Mouse (Mus musculus) liver, embryonic 14.5 days (tissue): ENCODE measurements at regions not wholly inside any gene's neighbourhood (a gene's known extent, or its start where the extent isn't known, plus 50 kb on each side); places are given as distances from the start of the nearest gene placed in this dataset.

Source experiments
- ATAC-seq: fragments of 200-750 bp; cut with Nextera tagmentation; 2 replicates; pipeline ENCODE4 v1.8.0; 2017; ENCODE audit warnings: moderate number of reproducible peaks, mild to moderate bottlenecking, moderate library complexity; ENCODE audit not compliant: insufficient read depth
- DNase-seq, 3 experiments: peaks; one replicate each; pipeline ENCODE4 v3.0.0-alpha.2; 2012 to 2013; ENCODE audit warnings: low read depth in 3 of 3, low spot score in 3 of 3
- H3K27ac ChIP-seq: fragments of 300-500 bp; sonication (generic); 2 replicates; pipeline ENCODE4 v1.5.1; 2014; ENCODE audit warnings: moderate library complexity, mild to moderate bottlenecking, control low read depth, inconsistent platforms
- H3K27me3 ChIP-seq: fragments of 300-500 bp; sonication (generic); 2 replicates; pipeline ENCODE4 v1.6.1; 2014; ENCODE audit warnings: mild to moderate bottlenecking, low read length, moderate library complexity; ENCODE audit not compliant: control insufficient read depth, insufficient read depth
- H3K36me3 ChIP-seq: fragments of 300-500 bp; sonication (generic); replicated peaks from 2 replicates; pipeline ENCODE4 v1.6.1; 2014; ENCODE audit warnings: low read depth; ENCODE audit not compliant: control insufficient read depth, insufficient read depth
- H3K4me1 ChIP-seq, 2 experiments: fragments of 200-500 bp in 1 of 2; fragments of 300-500 bp in 1 of 2; sonication (generic) in 1 of 2; replicated peaks; 2 replicates each; pipeline ENCODE4 v1.6.1; 2012 to 2014; ENCODE audit warnings: antibody characterized with exemption in 1 of 2, inconsistent platforms in 1 of 2, low read length in 1 of 2; ENCODE audit not compliant: control insufficient read depth in 2 of 2, insufficient read depth in 2 of 2
- H3K4me2 ChIP-seq: fragments of 300-500 bp; sonication (generic); 2 replicates; pipeline ENCODE4 v1.6.1; 2014; ENCODE audit warnings: low read depth, mild to moderate bottlenecking, control low read depth, moderate library complexity
- H3K4me3 ChIP-seq, 2 experiments: fragments of 200-500 bp in 1 of 2; fragments of 300-500 bp in 1 of 2; sonication (generic) in 1 of 2; 2 replicates each; pipeline ENCODE4 v1.5.1; 2012 to 2014; ENCODE audit warnings: low read depth in 2 of 2, low read length in 2 of 2, mild to moderate bottlenecking in 2 of 2, control low read depth in 1 of 2, inconsistent platforms in 1 of 2, moderate library complexity in 1 of 2; ENCODE audit not compliant: insufficient read depth in 1 of 2
- H3K9ac ChIP-seq: fragments of 300-500 bp; sonication (generic); replicated peaks from 2 replicates; pipeline ENCODE4 v1.6.1; 2014; ENCODE audit warnings: mild to moderate bottlenecking, control low read depth, moderate library complexity
- H3K9me3 ChIP-seq: fragments of 300-500 bp; sonication (generic); 2 replicates; pipeline ENCODE4 v1.6.1; 2016; ENCODE audit warnings: low read length, mixed read lengths; ENCODE audit not compliant: control insufficient read depth
- CTCF ChIP-seq: IDR thresholded peaks from 2 replicates; pipeline ENCODE4 v1.5.1; 2016; ENCODE audit warnings: antibody characterized with exemption, low read depth, control low read depth
- EP300 ChIP-seq: IDR thresholded peaks from 2 replicates; pipeline ENCODE4 v1.6.1; 2016; ENCODE audit warnings: antibody characterized with exemption, low read depth
- WGBS: fragments of 180-500 bp; shearing (Covaris S2); extraction: QIAGEN DNeasy Blood & Tissue Kit; methylation state at CpG from one replicate; pipeline ENCODE4 v1.1.7; 2014; ENCODE audit not compliant: insufficient replicate concordance; 5-methylcytosine and 5-hydroxymethylcytosine counted together

GRCm38 (mm10) chr6:95202291-95202790, 85.3 kb downstream of the Kbtbd8 start:
- TF ChIP-seq CTCF (no peak), EP300 (no peak)
- Histone ChIP-seq H3K4me2 (no peak overlapping the region), H3K4me1 (0 out of 4 replicates have a peak, but pooled peaks cover 0 to 3% of the 10 kb centered on the region in 2 experiments), H3K9me3 (no peaks in the 10 kb centered on the region), H3K27me3 (no peaks in the 10 kb centered on the region), H3K27ac (no peak overlapping the region), H3K9ac (no peak overlapping the region), H3K36me3 (no peaks in the 10 kb centered on the region), H3K4me3 (no peak overlapping the region)
- DNase-seq (no peak), ATAC-seq (no peak)
- 63% methylated on average over 6 of the region's 6 CpGs for WGBS

- no peaks in the 10 kb centered on the region for H3K9me3 ChIP-seq
- H3K36me3 ChIP-seq = no peaks in the 10 kb centered on the region
- no peaks in the 10 kb centered on the region for H3K27me3 ChIP-seq
- no peak overlapping the region for H3K27ac ChIP-seq
- H3K4me2 ChIP-seq = no peak overlapping the region
- TF ChIP-seq EP300 = no peak
- H3K9ac ChIP-seq = no peak overlapping the region
- 0 out of 4 replicates have a peak, but pooled peaks cover 0 to 3% of the 10 kb centered on the region in 2 experiments for H3K4me1 ChIP-seq
- WGBS = 71% methylated on average over 9 of the region's 9 CpGs
- H3K4me3 ChIP-seq = no peak overlapping the region
- DNase-seq (no peak), ATAC-seq (no peak)
Observed at GRCm38 (mm10) chr6:95202978-95203377, 85.9 kb downstream of the Kbtbd8 start.

GRCm38 (mm10) chr6:95204231-95204630, 87.2 kb downstream of the Kbtbd8 start:
- Histone ChIP-seq H3K27me3 (no peaks in the 10 kb centered on the region), H3K4me1 (0 out of 4 replicates have a peak, but pooled peaks cover 0 to 3% of the 10 kb centered on the region in 2 experiments), H3K9ac (no peak overlapping the region), H3K4me3 (no peak overlapping the region), H3K9me3 (no peaks in the 10 kb centered on the region), H3K4me2 (no peak overlapping the region), H3K36me3 (no peaks in the 10 kb centered on the region), H3K27ac (no peak overlapping the region)
- DNase-seq (no peak), ATAC-seq (no peak)
- TF ChIP-seq CTCF (no peak), EP300 (no peak)
- 26% methylated on average over 3 of the region's 3 CpGs for WGBS

GRCm38 (mm10) chr6:95207063-95207462, 90.0 kb downstream of the Kbtbd8 start:
- Histone ChIP-seq H3K9me3 (no peaks in the 10 kb centered on the region), H3K4me3 (no peak overlapping the region), H3K36me3 (no peaks in the 10 kb centered on the region), H3K27ac (no peak overlapping the region), H3K27me3 (no peaks in the 10 kb centered on the region), H3K9ac (no peak overlapping the region), H3K4me2 (no peak overlapping the region), H3K4me1 (0 out of 4 replicates have a peak, but pooled peaks cover 0 to 3% of the 10 kb centered on the region in 2 experiments)
- 24% methylated on average over 2 of the region's 2 CpGs for WGBS
- DNase-seq = no peak
- no peak for TF ChIP-seq EP300
- TF ChIP-seq CTCF = peak; percentile 49
- no peak for ATAC-seq

GRCm38 (mm10) chr6:95217431-95217830, 100.4 kb downstream of the Kbtbd8 start:
- DNase-seq = no peak
- ATAC-seq = no peak
- no peak overlapping the region for H3K4me3 ChIP-seq
- no peak overlapping the region for H3K27ac ChIP-seq
- H3K9me3 ChIP-seq = no peaks in the 10 kb centered on the region
- 42% methylated on average over 6 of the region's 6 CpGs for WGBS
- H3K36me3 ChIP-seq = no peaks in the 10 kb centered on the region
- no peak for TF ChIP-seq EP300
- TF ChIP-seq CTCF = peak; percentile 13; the same call in 1 of the 2 replicates
- no peak overlapping the region for H3K9ac ChIP-seq
- H3K4me1 ChIP-seq = no peaks in the 10 kb centered on the region
- H3K27me3 ChIP-seq = no peaks in the 10 kb centered on the region
- no peak overlapping the region for H3K4me2 ChIP-seq

GRCm38 (mm10) chr6:95218830-95219229, 101.8 kb downstream of the Kbtbd8 start:
- no peaks in the 10 kb centered on the region for H3K36me3 ChIP-seq
- H3K4me2 ChIP-seq = no peak overlapping the region
- TF ChIP-seq CTCF (no peak), EP300 (no peak)
- H3K9me3 ChIP-seq = no peaks in the 10 kb centered on the region
- no peak overlapping the region for H3K4me3 ChIP-seq
- no peak overlapping the region for H3K9ac ChIP-seq
- no peaks in the 10 kb centered on the region for H3K27me3 ChIP-seq
- DNase-seq = no peak
- ATAC-seq = no peak
- H3K4me1 ChIP-seq = no peaks in the 10 kb centered on the region
- no peak overlapping the region for H3K27ac ChIP-seq
- 41% methylated on average over 3 of the region's 3 CpGs for WGBS
